Mouse (Mus musculus): ENCODE measurements at regions not wholly inside any gene's neighbourhood (a gene's known extent, or its start where the extent isn't known, plus 50 kb on each side); places are given as distances from the start of the nearest gene placed in this dataset.

DNA sequence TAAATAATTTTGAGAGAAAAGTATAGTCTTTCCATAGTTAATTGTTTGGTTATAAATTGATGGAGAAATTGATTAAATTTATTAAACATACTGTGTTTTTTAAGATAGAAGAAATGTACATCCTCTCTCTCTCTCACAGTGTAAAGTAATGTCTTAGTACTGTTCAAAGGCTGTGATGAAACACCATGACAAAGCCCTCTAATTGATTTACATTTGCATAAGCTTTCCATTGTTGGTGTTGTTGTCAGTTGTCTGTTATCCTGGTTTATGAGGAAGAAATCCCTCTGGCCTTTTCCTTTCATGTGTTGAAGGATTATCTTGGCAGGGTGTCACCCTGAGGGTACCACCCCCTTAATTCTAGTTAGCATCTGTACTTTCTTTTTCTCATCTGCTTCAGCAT lies 207.2 kb upstream of the Dmd start:
- intact Hi-C loops (cut with DNase I) = no loop called here
- DNase-seq (ENCODE audit: low spot score in 2 of 2) = no peak

DNA sequence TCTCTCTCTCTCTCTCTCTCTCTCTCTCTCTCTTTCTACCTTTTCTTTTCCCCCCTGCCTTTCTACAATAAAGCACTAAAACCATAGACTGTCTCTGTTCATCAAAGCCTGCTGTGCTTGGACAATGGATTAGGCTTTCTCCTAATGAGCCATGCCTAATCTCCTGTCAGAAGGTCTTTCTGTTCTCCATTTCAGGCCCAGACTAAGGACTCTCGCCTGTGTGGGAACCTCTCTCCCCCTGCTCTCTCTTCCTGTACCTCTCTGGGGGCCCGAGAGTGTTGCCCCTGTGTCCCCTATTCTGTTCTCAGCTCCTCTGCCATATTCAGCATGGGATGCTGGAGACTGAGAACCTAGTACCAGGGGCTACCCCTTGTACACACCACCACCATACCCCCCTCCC lies 184.5 kb upstream of the Dmd start:
- intact Hi-C loops (cut with DNase I) = no loop called here
- DNase-seq (ENCODE audit: low spot score in 2 of 2) = no peak

DNA sequence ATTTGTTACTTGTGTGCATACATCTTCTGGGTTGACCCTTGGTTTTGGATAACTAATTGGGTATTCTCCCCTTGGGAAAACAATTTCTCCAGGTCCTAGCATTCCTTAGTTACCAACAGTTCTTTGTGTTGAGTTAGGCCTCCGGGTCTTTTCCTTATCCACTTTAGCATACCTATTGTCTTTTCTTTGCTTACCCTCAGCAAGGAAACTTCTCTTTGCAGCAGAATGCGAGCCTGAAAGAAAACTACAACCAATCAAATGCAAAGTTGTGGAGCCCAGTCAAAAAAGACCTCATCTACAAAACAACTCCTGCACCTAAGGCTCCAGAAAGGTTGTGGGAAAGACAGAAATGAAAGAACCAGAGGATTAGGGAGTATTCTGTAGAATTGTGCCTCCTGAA lies 139.5 kb upstream of the Dmd start:
- no peak for DNase-seq (ENCODE audit: low spot score in 2 of 2)
- intact Hi-C loops (cut with DNase I) = no loop called here

DNA sequence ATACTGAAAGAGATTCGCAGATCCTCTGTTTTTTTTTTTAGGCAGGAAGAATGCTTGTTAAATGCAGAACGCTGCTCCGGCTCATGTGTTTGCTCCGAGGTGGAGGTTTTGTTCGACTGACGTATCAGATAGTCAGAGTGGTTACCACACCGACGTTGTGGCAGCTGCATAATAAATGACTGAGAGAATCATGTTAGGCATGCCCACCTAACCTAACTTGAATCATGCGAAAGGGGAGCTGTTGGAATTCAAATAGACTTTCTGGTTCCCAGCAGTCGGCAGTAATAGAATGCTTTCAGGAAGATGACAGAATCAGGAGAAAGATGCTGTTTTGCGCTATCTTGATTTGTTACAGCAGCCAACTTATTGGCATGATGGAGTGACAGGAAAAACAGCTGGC lies 134.1 kb upstream of the Dmd start:
- DNase-seq (ENCODE audit: low spot score in 2 of 2) = peak; percentile 4 to 18
- intact Hi-C loops (cut with DNase I) = loop anchor here (10.0 kb wide), 1 partner anchor 930 kb away; no protein-coding TSS in a partner anchor

DNA sequence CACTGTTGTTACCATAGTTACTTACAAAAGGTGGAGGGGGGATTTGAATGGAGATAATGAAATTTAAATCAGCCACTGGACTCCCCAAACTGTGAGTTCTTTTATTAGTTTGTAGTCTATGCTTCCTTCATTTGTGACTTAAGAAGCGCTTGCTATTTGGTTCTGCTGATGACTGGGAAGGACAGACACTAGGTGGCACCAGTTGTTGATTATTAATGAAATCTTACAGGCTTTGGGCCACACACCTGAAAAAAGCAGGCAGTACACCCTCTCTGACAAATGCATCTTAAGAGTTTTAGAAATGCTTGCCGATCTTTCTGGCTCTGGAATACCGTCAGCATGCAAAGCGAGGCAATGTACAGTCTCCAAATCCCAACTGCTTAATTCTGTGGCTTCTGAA lies 131.6 kb upstream of the Dmd start:
- peak in 1 of 2 experiments; percentile 15 for DNase-seq (ENCODE audit: low spot score in 2 of 2)
- intact Hi-C loops (cut with DNase I) = loop anchor here (10.0 kb wide), 1 partner anchor 928 kb away; no protein-coding TSS in a partner anchor

DNA sequence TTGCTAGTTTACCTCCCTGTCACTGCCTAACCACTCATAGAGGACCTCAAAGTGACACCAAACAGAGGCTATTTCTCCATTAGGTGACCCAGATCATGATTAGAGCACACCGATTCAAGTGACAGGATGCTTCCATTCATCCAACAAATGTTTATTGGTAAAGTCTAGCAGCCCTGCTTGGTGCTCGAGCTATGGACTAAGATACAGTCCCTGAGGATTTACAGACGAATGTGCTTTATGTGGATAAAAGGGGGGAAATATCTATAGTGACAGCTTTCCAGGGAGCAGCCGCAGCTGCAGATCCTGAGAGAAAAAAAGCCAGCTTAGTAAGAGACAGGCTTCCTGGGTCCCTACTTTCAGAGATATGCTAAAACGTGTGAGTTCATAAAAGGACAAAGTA lies 125.1 kb upstream of the Dmd start:
- intact Hi-C loops (cut with DNase I) = no loop called here

DNA sequence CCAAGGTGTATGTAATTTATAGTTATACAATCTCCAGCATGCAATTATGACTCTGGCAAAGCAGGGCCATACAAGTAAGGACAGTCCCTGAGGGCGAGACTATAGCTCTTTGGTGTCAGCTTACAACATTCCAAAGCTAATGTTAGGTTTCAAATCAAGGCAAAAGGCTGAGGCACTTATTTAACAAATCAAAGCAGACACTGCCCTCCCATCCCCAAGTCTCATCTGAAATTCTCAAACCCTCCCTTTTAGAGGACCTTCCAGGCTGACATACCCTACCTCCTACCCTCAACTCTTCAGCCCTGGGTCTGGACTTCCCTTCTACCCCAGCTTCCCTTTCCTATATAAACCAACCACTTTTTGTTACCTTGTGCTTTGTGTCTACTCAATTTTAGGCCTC lies 82.6 kb upstream of the Dmd start:
- DNase-seq (ENCODE audit: low spot score in 2 of 2) = no peak
- intact Hi-C loops (cut with DNase I) = no loop called here

More for the DNA sequence above, 125.1 kb upstream of the Dmd start:
- no peak for DNase-seq (ENCODE audit: low spot score in 2 of 2)

Data from left cerebral cortex, postnatal 36 days (tissue).